Mouse (Mus musculus) kidney, adult 2 months (tissue): Measurements from ENCODE around the gene Gm20683.
A peak's percentile ranks its signal among the peaks of the same experiment; 100 is the strongest.

ENCODE experiments used
- CTCF ChIP-seq: fragments of 200-500 bp; conservative IDR thresholded peaks from 2 replicates; pipeline ENCODE4 v1.5.1; 2011; ENCODE audit warnings: low read depth, mild to moderate bottlenecking, control low read depth, low read length, moderate library complexity, mixed read lengths; ENCODE audit not compliant: insufficient read depth, insufficient read length
- POLR2A ChIP-seq: fragments of 200-500 bp; IDR thresholded peaks from one replicate; pipeline ENCODE4 v1.6.1; 2011; ENCODE audit warnings: low read depth, low read length, control low read depth

- peak; percentile 69 for TF ChIP-seq POLR2A
- peak; percentile 51 for TF ChIP-seq CTCF
Measured at GRCm38 (mm10) chr17:25828712-25829557, 12.6 kb downstream of the Gm20683 start, which contains the start of gene Jmjd8.
